Mouse (Mus musculus) bone marrow, adult 2 months (tissue): Measurements from ENCODE around the gene Ttll5.

Experiments
- CTCF ChIP-seq: fragments of 200-500 bp; IDR thresholded peaks from 2 replicates; pipeline ENCODE4 v1.5.1; 2011; ENCODE audit warnings: low read length, control low read depth; ENCODE audit not compliant: control insufficient read depth, insufficient read depth
- POLR2A ChIP-seq: fragments of 200-500 bp; IDR thresholded peaks from 2 replicates; pipeline ENCODE4 v1.6.1; 2011; ENCODE audit warnings: low read depth, mild to moderate bottlenecking, control low read depth, low read length, borderline replicate concordance; ENCODE audit not compliant: control insufficient read depth

DNA sequence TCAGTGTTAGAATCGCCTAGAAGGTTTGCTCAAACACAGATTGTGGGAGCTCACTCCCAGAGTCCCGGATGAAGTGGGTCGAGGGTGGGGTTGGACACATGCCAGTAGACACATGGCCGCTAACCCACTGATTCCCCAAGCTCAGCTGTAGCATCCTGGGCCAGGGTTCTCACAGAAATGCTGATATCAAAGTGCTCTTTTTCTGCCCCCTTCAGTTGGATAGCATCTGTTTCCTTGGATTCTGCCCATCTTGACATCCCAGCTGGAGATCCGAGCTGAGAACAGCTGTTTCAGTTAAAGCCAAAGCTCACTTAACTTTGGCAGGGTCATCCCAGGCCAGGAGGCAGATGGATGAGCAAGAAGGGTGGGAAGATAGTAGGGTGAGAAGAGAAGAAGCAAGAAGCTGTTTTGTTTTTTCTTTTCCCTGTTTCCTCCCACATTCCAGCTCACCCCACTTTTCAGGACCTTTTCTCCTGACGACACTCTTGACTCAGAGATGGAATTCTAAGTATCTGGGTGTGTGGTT is 31.6 kb upstream of the Ttll5 start:
- TF ChIP-seq CTCF = no peak
- no peak for TF ChIP-seq POLR2A
